Mouse (Mus musculus) limb, embryonic 10.5 days (tissue): ENCODE results near the gene Slc17a4. TPM values are rescaled to one million over a fixed set of nuclear protein-coding genes. Genes with fewer than 3 reads are reported as not detected.

Source experiments
- DNase-seq: peaks from one replicate; pipeline ENCODE4 v3.0.0-alpha.2; 2017; ENCODE audit warnings: low spot score
- H3K27ac ChIP-seq: fragments of 300-500 bp; sonication (generic); 2 replicates; pipeline ENCODE4 v1.5.1; 2016; ENCODE audit warnings: mild to moderate bottlenecking
- H3K27me3 ChIP-seq: fragments of 300-500 bp; sonication (generic); 2 replicates; pipeline ENCODE4 v1.6.1; 2016; ENCODE audit warnings: low read depth, mild to moderate bottlenecking; ENCODE audit not compliant: poor library complexity, severe bottlenecking
- H3K36me3 ChIP-seq: fragments of 300-500 bp; sonication (generic); 2 replicates; pipeline ENCODE4 v1.6.1; 2016; ENCODE audit warnings: mild to moderate bottlenecking, moderate library complexity
- H3K4me1 ChIP-seq: fragments of 300-500 bp; sonication (generic); 2 replicates; pipeline ENCODE4 v1.6.1; 2016
- H3K4me3 ChIP-seq: fragments of 300-500 bp; sonication (generic); 2 replicates; pipeline ENCODE4 v1.5.1; 2016; ENCODE audit warnings: mild to moderate bottlenecking, moderate library complexity
- H3K9me3 ChIP-seq: fragments of 300-500 bp; sonication (generic); replicated peaks from 2 replicates; pipeline ENCODE4 v1.6.1; 2016; ENCODE audit warnings: mild to moderate bottlenecking
- WGBS: fragments of 180-500 bp; shearing (Covaris S2); methylation state at CpG from one replicate; pipeline ENCODE4 v1.1.7; 2016; 5-methylcytosine and 5-hydroxymethylcytosine counted together
- polyA plus RNA-seq: library from polyadenylated mRNA; unstranded; fragments of >200 nt; fragmentation: Nextera tagmentation; extraction: Ambion mirVana; gene quantifications from 2 replicates; pipeline ENCODE4 v1.2.1, GENCODE M21; 2016

Slc17a4 gene
- polyA plus RNA-seq, 1 experiment from 2014 or later, result not detected

DNA sequence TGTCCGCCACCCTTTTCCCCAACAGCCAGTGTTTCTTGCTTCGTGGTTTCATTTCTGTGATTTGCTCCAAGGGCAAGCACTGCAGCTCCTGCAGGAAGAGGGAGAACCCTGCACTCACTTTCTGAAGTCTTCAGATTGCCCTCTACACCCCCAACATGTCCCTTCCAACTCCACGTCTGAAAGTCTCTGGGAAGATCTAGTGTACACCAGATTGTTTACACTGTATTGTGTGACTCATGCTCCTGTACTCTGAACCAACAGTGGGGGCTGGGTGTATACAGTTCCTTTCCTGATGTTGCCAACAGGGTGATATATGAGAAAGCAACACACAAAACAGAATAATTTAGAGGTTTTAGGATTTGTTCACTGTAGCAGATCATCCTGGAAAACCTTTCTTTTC lies 13.8 kb upstream of the Slc17a4 start:
- DNase-seq, result no peak
- H3K27me3 ChIP-seq, result no peaks in the 10 kb centered on the region
- 70% methylated on average over 3 of the region's 3 CpGs for WGBS

DNA sequence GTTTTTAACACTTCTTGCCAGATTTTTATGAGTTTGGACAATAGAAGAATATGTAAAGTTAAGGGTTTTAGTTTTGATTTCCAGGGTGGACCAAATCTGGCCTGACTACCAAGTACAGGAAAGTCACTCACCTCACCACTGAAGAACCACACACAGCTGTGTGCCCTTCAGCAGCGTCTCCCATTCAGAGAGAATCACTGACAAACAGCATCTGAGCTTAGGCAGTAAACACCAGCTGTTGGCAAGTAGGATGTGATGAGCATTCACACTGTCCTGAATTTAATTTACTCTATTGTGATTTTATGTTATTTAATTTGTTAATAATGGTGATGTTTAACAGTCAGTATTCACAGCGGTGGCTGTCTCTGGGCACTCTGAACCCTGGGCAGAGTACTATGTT lies 11.0 kb upstream of the Slc17a4 start:
- Histone ChIP-seq H3K27me3 (no peaks in the 10 kb centered on the region), H3K4me1 (peaks cover 8% of the 10 kb centered on the region), H3K27ac (no peak overlapping the region), H3K9me3 (no peaks in the 10 kb centered on the region), H3K36me3 (no peaks in the 10 kb centered on the region), H3K4me3 (no peak overlapping the region)
- WGBS, result 83% methylated on average over 2 of the region's 2 CpGs
- no peak for DNase-seq

More for the DNA sequence above, 13.8 kb upstream of the Slc17a4 start:
- Histone ChIP-seq H3K9me3 (no peaks in the 10 kb centered on the region), H3K4me3 (no peak overlapping the region), H3K4me1 (peaks cover 16% of the 10 kb centered on the region), H3K36me3 (no peaks in the 10 kb centered on the region), H3K27ac (no peak overlapping the region)

GRCm38 (mm10) chr13:23917674-23918073 lies 2.9 kb upstream of the Slc17a4 start:
- Histone ChIP-seq H3K4me1 (peaks cover 6% of the 10 kb centered on the region), H3K27ac (no peak overlapping the region), H3K27me3 (no peaks in the 10 kb centered on the region), H3K4me3 (no peak overlapping the region), H3K9me3 (no peaks in the 10 kb centered on the region), H3K36me3 (no peaks in the 10 kb centered on the region)
- 85% methylated on average over 4 of the region's 4 CpGs for WGBS
- no peak for DNase-seq

DNA sequence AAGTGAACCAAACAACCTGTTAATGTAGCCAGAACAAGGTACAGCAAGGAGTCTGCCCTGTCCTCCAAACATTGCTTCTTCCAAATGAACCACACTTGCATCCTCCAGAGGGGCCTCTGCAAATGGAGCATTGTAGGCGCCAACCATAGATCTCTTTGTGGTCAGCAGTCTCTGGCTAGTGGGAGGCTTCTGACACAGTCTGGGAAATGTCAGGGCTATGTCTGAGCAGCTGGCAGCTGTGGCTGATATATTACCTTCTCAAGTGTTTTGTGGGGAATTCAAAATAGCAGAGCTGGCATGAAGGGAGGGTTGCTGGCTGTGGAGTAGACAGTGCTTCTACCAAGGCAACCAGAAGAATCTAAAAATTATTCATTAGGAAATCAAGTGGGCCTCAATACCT lies 1.3 kb upstream of the Slc17a4 start:
- WGBS, result 83% methylated on average over 1 of the region's 1 CpGs
- no peak overlapping the region for H3K27ac ChIP-seq
- no peaks in the 10 kb centered on the region for H3K9me3 ChIP-seq
- no peaks in the 10 kb centered on the region for H3K27me3 ChIP-seq
- no peak overlapping the region for H3K4me3 ChIP-seq
- H3K4me1 ChIP-seq, result peaks cover 6% of the 10 kb centered on the region
- no peak for DNase-seq
- no peaks in the 10 kb centered on the region for H3K36me3 ChIP-seq

GRCm38 (mm10) chr13:23913791-23914306 lies 960 bp downstream of the Slc17a4 start:
- Histone ChIP-seq H3K9me3 (no peaks in the 10 kb centered on the region), H3K27me3 (no peaks in the 10 kb centered on the region), H3K27ac (no peak overlapping the region), H3K36me3 (no peaks in the 10 kb centered on the region), H3K4me1 (peaks cover 6% of the 10 kb centered on the region), H3K4me3 (no peak overlapping the region)
- WGBS, result 67% methylated on average over 6 of the region's 6 CpGs
- no peak for DNase-seq

DNA sequence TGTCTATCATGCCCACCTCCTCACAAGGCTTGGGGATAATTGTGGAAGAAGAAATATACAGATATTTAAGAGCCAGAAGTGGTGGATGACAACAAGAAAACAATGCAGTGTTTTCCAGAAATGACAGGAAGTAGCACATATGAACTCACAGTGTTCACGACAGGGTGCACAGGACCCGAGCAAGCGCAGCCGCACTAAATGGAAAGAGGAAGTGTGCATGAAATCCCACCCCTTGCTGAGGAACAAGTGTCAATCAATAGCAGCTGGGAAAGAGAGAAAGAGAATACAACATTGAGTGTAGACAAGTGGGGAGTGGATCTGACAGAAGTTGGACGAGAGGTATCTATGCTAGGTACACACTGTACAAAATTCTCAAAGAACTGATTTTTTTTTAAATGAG lies 3.5 kb downstream of the Slc17a4 start:
- WGBS, result 89% methylated on average over 5 of the region's 5 CpGs
- Histone ChIP-seq H3K9me3 (no peaks in the 10 kb centered on the region), H3K27ac (no peak overlapping the region), H3K36me3 (no peaks in the 10 kb centered on the region), H3K4me3 (no peak overlapping the region), H3K27me3 (no peaks in the 10 kb centered on the region), H3K4me1 (peaks cover 6% of the 10 kb centered on the region)
- no peak for DNase-seq

DNA sequence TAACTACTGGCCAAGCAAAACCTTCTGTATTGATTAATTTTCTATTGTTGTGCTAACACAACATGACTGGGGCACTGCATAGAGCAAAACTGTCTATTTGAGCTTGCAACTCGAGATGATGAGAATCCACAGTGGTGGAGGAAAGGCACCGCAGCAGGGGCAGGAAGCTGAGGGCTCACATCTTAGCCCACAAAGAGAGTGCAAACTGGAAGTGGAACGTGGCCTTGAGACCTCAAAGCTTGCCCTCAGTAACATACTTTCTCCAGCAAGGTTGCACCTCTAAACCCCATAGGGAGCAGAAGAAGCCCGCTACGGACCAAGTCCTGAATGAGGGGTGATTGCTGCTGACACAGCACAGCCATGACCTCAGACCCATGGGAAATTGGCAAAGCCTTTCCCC lies 4.7 kb downstream of the Slc17a4 start:
- Histone ChIP-seq H3K4me1 (no peaks in the 10 kb centered on the region), H3K9me3 (no peaks in the 10 kb centered on the region), H3K4me3 (no peak overlapping the region), H3K27me3 (no peaks in the 10 kb centered on the region), H3K27ac (no peak overlapping the region), H3K36me3 (no peaks in the 10 kb centered on the region)
- no peak for DNase-seq
- WGBS, result 87% methylated on average over 5 of the region's 5 CpGs

GRCm38 (mm10) chr13:23906906-23907305 lies 7.9 kb downstream of the Slc17a4 start:
- H3K36me3 ChIP-seq, result no peaks in the 10 kb centered on the region
- no peaks in the 10 kb centered on the region for H3K9me3 ChIP-seq
- WGBS, result 97% methylated on average over 5 of the region's 5 CpGs
- H3K27ac ChIP-seq, result no peak overlapping the region
- no peaks in the 10 kb centered on the region for H3K27me3 ChIP-seq
- DNase-seq, result no peak
- no peaks in the 10 kb centered on the region for H3K4me1 ChIP-seq
- H3K4me3 ChIP-seq, result no peak overlapping the region

- H3K4me1 ChIP-seq, result no peaks in the 10 kb centered on the region
- H3K4me3 ChIP-seq, result no peak overlapping the region
- H3K36me3 ChIP-seq, result no peaks in the 10 kb centered on the region
- DNase-seq, result no peak
- 74% methylated on average over 6 of the region's 6 CpGs for WGBS
- no peaks in the 10 kb centered on the region for H3K9me3 ChIP-seq
- H3K27me3 ChIP-seq, result no peaks in the 10 kb centered on the region
- H3K27ac ChIP-seq, result no peak overlapping the region
Observed at GRCm38 (mm10) chr13:23898242-23898641, 16.6 kb downstream of the Slc17a4 start.

GRCm38 (mm10) chr13:23893269-23893593 lies 21.6 kb downstream of the Slc17a4 start:
- no peak overlapping the region for H3K4me3 ChIP-seq
- DNase-seq, result no peak
- H3K9me3 ChIP-seq, result no peaks in the 10 kb centered on the region
- no peaks in the 10 kb centered on the region for H3K36me3 ChIP-seq
- peaks cover 16% of the 10 kb centered on the region for H3K4me1 ChIP-seq
- no peak overlapping the region for H3K27ac ChIP-seq
- H3K27me3 ChIP-seq, result no peaks in the 10 kb centered on the region
- WGBS, result 80% methylated on average over 4 of the region's 4 CpGs

DNA sequence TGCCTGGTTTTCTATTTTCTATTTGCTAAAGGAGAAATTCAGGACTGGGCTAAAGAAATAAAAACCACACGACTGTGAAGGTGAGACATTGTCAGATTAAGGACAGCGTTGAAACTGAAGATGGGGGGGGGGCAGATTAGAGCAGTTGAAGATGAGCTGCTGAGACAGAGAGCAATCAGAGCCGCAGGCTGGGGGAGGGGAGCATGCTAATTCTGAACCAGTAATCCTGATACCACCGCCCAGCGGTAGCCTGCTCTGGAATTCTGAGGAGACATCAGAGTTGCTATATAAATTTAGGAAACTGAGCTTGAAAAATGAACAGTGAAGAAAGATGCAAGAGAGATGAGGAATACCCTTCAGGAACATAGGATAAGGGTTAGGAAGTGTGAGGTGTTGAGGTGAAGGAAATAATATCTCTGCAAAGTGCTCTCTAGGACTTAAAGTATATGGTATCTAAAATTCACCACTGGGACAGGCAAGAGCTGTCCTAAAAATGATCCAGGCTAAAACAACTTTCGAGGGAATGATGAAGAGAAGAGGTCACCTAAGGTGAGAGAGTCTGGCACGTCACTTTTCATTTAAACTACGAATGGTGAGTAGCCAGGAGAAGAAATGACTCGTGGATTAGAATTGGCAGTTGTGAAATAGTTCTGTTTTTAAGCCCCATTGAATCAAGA lies 22.1 kb downstream of the Slc17a4 start:
- H3K4me1 ChIP-seq, result peaks cover 16% of the 10 kb centered on the region
- H3K27ac ChIP-seq, result no peak overlapping the region
- H3K27me3 ChIP-seq, result no peaks in the 10 kb centered on the region
- H3K4me3 ChIP-seq, result no peak overlapping the region
- 45% methylated on average over 9 of the region's 9 CpGs for WGBS
- H3K36me3 ChIP-seq, result no peaks in the 10 kb centered on the region
- no peak for DNase-seq
- H3K9me3 ChIP-seq, result no peaks in the 10 kb centered on the region

GRCm38 (mm10) chr13:23889011-23889605 lies 25.7 kb downstream of the Slc17a4 start:
- H3K27ac ChIP-seq, result peak overlapping the region; percentile 56
- peak; percentile 33 for DNase-seq
- no peaks in the 10 kb centered on the region for H3K36me3 ChIP-seq
- H3K4me3 ChIP-seq, result no peak overlapping the region
- no peaks in the 10 kb centered on the region for H3K9me3 ChIP-seq
- H3K4me1 ChIP-seq, result peaks cover 16% of the 10 kb centered on the region
- WGBS, result 65% methylated on average over 6 of the region's 6 CpGs
- H3K27me3 ChIP-seq, result no peaks in the 10 kb centered on the region

DNA sequence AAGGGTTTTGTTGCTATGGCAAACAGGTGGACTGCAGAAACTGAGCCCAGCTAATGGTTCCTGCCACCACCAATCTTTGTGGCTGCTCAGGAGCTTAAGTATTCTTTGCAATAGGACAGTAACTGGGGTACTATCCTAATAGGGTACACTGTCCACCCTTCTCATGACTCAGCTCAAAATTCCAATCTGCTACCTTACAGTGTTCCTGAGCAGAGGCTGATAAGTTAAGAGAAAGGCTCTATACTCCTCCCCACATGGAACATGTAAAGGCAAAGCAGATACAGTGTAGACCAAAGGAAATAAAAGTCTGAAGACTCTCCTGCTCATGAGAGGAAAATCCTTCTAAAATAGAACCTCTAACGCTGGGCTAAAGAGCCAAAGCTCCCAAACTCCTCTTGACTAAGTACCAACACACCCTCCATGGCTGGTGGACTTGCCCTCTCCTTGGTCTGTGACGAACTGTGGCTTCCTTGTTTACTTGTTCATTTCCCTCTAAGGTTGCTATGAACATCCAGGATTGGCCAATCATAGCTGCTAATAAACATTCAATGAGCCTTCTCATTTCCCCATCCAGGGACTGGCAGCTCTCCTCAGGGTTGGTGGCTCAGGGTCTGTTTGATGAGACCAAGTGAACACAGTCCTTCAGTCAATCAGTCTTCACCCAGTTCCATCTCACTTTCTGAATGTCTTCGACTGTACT lies 27.6 kb downstream of the Slc17a4 start:
- 86% methylated on average over 3 of the region's 3 CpGs for WGBS

More for the DNA sequence above, 27.6 kb downstream of the Slc17a4 start:
- no peak overlapping the region for H3K27ac ChIP-seq
- H3K4me3 ChIP-seq, result no peak overlapping the region
- H3K27me3 ChIP-seq, result no peaks in the 10 kb centered on the region
- H3K4me1 ChIP-seq, result peaks cover 20% of the 10 kb centered on the region
- H3K9me3 ChIP-seq, result no peaks in the 10 kb centered on the region
- no peaks in the 10 kb centered on the region for H3K36me3 ChIP-seq
- no peak for DNase-seq
